Mouse (Mus musculus) mature B cell (primary cell): Measurements from ENCODE around the gene Hoxa3.

Source experiments
- in situ Hi-C: fragments of 300-500 bp; cut with MboI; formaldehyde crosslinking; loops from 2 replicates; pipeline ENCODE4 v1.14.3; 2019

The Hoxa3 gene

DNA sequence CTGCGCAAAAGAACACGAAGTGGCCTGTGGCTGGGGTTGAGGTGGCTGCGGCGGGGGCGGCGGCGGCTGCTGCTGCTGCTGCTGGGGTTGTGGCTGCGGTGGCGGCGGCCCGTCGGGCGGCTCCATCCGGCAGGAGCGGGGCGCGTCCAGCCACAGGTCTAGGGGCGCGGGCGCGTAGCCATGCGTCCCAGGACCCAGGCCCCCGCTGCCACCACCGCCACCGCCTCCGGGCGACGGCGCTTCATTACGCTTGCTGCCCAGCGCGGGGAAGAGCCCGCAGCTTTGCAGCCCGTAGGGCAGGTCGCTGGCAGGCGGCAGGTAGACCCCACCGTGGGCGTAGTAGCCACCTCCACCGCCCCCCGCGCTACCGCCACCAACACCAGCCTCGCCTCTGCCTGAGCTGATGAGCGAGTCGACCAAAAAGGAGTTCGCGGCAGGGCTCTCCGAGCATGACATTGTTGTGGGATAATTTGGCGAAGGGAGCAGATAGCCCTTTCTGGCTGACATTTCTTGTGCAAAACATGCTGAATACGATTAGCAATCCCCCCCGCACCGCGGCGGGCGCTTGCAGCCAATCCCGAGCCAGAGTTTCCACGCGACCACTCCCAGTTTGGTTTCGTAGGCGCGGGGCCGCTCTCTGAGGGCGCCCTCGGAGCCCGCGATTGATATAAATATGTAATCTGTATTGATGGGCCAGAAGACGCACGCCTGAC is 21.4 kb upstream of the Hoxa3 start:
- in situ Hi-C loops = loop anchor here (25.0 kb wide), 1 partner anchor 1422 kb away; no protein-coding TSS in a partner anchor

DNA sequence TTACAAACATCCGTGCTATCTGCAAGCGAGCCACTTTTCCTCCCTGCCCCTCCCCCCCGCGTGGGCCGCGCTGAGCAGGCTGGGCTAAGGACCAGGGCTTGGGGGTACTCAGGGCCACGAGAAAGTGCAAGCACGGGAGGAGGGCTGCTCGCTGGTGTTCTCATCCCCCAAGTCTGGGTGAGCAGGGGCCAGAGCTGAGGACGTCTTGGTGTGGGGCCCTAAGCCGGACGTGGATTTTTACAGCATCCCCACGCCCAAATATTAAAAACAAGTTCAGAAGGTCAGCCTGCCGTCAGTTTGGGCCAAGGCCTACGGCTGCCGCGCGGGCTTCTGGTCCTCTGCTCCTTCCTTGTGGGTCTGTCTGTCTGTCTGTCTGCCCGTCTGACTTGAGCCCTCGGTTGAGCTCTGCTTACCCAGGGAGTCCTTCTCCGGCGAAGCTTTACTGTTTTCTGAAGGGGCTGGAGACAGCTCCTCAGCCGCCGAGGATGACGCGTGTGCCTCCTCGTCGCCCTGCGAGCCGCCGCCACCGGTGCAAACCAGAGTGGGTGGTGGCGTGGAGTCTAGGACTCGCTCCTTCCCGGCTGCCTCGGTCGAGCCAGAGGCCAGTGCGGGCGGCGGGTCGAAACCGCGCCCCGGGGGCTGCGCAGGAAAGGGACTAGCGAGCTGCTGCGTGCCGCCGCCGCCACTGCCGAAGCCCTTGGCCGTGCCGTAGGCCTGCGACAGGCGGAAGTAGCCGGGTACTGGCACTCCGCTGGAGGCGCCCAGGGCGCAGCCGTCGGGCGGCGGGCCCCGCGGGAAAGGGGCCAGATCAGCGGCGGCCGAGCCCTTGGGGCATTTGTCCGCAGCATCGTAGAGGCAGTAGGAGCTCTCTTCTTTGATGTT is 20.7 kb upstream of the Hoxa3 start:
- in situ Hi-C loops = loop anchor here (25.0 kb wide), 1 partner anchor 1421 kb away; no protein-coding TSS in a partner anchor

DNA sequence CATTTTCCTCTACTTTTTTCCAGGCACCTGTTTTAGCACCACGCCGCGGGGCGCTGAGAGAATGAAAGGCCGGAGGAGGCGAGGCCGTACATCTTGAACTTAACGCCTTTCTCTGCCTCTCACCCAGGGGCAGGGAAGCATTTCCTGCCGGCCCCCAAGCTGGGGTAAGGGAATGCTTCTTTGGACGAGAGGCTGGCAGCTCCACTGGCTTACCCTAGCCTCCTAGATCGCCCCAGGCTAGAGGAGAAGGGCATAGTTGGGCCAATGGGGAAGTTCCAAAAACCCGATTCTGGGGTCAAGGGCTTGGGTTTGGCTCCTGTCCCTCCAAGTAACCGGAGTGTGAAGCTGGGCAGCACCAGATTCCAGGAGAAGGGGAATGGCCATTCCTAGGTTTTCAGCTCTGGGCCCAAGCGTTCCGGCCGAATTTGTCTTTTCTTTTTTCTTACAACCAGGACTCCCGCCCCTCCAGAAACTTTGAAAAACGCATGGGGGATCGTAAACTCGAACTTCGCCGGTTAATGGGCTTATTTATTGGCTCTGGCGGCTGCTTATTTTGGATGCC is 19.9 kb upstream of the Hoxa3 start:
- in situ Hi-C loops = loop anchor here (25.0 kb wide), 1 partner anchor 1421 kb away; no protein-coding TSS in a partner anchor

DNA sequence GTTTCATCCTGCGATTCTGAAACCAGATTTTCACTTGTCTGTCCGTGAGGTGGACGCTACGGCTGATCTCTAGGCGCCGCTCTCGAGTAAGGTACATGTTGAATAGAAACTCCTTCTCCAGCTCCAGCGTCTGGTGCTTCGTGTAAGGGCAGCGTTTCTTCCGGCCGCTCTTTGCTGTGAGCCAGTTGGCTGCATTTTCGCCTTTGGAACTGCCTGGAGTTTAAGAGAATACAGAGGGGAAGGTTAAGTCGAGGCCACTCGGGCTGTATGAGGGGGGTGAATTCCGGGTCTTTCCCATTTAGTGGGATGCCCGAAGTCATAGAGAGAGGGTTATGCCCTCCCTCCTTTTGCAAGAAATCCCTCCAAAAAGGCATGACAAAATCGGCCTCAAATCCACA is 19.4 kb upstream of the Hoxa3 start:
- in situ Hi-C loops = loop anchor here (25.0 kb wide), 1 partner anchor 1420 kb away; no protein-coding TSS in a partner anchor

DNA sequence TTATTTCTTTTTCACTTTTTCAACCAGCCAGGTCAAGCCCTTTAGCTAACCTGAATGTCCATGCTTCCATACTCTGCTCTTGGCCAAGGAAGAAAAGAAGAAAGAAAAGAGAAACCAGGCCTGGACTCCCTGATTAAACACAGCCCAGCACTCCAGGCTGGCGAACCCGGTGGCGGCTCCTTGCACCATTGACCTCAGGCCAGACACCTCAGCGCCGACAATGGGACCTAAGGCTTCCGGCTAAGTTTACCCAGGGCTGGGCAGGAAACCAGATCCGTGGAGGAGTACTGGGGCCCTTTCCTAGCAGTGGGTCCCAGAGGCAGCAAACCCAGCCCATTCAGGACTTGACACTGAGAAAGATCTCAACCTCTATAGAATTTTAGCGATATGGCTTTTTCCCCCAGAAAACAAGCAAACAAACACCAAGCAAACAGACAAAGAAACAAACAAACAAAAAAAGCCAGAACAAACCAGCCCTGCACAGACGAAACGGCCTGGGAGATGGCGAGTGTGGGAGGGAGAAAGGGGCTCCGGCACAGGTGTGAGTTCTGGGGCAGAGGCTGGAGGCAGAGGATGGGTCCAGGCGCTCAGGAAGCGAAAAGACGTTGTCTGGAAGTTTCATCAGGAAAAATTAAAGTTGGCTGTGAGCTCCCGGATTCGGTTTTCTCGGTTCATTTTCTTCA is 18.9 kb upstream of the Hoxa3 start:
- in situ Hi-C loops = loop anchor here (25.0 kb wide), 1 partner anchor 1420 kb away; no protein-coding TSS in a partner anchor

DNA sequence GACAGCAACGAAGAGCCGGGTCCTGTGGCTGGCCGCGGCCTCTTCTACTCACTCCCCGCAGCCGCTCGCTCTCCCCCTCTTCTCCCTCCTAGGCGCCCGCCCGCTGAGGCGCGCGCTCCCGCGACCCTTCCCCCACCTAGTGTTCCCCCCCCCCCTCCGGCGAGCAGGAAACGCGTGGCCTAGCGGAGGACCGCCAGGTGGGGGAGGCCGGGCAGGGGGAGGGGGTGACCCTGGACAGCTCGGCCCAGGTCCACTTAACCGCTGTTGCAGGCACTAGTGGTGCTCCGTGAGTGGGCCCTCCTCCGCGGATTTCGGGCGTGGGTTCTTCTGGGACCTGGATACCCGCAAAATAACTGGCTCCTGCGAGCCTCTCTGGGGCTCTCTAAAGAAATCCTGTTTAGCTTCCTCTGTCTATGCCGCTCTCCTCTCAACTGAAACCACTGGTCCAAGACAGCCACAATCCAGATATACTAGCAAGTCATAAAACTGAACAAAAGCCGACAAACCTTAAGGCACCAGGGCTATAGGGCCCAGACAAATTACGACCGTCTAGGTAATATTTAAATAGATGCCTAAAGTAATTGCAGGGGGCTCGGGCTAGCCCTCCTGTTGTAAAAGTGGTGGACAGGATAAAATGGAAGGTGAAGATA is 17.5 kb upstream of the Hoxa3 start, which contains the start of gene Hoxa9:
TSS of gene Hoxa9 (minus strand) at position 574 of the 650 bp plus-strand sequence.
- in situ Hi-C loops = loop anchor here (25.0 kb wide), 1 partner anchor 1418 kb away; no protein-coding TSS in a partner anchor

DNA sequence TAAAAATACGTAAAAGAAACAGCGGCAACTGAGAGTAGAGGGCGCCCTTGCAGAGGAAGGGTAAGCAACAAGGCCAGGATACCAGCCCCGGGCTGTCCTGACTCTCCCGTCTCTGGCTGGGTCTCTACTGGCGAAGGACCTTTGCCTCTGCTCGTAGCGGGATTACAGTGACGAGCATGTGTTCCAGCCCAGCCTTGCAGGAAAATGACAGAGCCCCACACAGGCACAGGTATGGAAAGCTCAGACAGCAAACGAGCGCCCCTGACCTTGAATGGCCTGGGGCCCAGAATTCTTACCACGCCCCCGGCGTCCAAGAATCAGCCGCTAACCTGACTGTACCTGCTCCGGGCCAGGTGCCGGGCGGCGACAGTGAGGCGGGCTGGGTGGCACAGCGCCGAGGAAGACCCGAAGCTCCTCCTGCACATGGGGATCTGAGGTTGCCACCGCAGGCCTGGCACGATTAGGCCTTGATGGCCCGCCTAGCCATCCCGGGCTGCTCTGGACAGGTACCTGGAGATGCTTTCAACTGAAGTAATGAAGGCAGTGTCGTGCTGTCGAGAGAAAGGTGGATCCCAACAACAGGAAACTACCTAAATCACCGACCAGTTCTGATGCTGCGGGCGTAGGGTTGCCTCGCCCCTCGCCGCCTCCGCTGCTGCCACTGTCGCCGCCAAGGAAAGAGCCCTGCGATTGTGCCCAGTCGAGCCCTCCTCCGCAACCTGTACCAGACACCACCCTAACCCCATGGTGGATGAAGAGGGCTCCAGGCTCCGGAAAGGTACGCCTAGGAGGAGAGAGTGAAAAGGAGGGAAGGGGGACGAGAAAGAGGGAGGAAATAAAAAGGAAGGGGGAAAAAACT is 16.7 kb upstream of the Hoxa3 start:
- in situ Hi-C loops = loop anchor here (5.0 to 25.0 kb wide), 4 partner anchors 645 to 1417 kb away; no protein-coding TSS in a partner anchor

DNA sequence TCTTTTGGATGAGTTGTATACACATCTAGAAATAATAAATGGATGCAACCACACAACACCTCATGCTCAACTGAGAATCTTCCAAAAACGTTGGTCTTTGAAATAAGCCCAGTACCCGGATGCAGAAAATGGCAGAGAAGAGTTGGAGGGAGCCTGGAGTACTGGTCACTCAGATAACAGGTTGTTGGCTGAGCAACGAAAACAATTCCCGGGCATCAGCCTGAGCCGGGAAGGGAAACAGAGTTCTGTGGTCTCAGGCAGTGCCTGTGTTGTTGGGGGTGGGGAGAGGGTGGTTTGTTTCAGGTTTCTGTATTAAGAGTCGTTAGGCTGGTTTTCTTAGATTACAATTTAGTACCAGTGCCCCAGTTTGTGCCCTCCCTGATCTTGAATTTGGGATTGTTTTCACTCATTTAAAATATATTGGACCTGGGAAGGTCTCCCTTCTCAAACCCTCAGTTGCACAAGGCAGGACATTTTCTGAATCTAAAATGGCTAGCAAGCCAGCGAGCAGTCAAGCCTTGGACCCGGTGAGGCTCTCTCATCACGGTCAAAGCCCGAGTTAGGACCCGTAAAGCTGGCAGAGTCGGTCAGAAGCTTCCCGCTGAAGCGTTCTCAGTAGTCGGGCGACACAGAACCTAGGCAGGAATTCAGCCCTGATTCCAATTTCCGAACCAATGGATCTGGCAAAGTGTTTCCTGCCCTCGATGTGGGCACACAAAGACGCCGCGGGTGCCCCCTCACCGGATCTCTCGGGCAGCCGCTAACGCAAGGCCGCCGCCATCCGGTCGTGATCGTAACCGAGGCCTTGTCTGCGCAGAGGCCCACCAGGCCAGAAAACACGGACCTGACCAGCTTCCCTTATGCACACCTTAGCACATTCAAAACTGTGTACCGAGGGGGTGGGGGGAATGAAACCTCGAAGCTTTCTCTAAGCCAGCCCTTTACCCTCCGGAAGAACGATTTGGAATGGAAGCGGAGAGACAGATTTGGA is 15.6 kb upstream of the Hoxa3 start:
- in situ Hi-C loops = loop anchor here (5.0 to 25.0 kb wide), 4 partner anchors 644 to 1416 kb away; no protein-coding TSS in a partner anchor

DNA sequence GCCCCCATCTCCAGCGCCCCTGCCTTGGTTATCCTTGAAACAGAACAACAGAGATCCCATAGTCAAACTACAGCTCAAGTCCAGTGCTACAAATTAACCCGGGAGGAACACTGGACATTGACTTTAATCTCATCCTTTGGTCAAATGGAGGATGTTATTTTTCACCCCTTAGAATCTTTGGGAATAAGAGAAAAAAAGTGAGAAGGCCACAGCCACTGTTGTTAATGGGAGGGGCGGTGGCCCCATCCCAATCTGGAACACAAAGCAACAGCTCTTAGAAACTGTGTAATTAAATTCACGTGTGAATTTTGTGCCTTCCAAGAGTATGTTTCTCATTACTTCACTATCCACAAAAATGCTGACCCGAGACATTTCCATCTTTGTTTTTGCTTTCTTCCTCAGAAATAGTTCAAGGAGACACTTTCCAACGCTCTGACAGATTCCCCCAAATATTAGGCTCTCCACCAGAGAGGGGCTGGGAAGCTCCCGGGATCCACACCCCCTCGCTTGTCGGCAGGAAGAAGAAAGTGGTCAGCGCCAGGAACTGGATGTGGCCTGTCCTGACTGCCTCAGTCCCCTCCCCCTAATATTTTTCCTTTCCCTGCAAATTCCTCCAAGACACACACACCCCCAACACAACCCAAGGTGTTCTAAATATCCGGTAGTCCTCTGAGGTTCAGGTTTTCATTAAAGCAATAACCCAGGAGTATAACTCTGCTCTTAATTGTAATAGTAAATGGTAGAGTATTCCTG is 14.5 kb upstream of the Hoxa3 start:
- in situ Hi-C loops = loop anchor here (5.0 to 25.0 kb wide), 4 partner anchors 643 to 1415 kb away; no protein-coding TSS in a partner anchor

DNA sequence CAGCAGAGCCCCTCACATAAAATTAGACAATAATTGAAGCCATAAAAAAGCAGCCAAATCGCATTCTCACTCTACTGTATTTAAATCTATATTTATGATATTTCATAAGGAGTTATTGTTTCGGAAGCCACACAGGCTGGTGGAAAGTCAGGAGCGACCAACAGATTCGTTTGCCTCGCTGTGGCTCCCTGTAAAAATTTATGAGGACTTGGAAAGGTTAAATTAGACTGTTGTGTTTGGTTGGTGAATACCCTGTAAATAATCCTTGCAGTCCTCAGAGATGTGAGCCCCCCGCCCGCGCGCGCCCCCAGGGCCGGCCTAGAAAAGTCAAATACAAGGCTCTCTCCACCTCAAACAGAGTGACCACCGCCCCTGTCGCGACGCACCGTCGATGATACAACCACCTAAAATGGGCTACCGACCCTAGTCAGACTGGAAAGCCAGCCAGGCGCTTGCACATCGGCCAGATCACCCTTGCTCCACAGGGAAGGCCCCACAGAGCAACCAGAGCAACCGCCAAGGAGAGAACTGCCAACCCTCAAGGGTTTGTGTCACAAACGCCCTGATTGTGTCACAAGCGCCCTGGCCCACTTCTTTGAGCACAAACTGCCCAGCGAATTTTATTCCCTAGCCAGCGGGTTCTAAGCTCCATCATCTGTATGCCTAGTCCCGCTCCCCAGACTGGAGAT is 13.6 kb upstream of the Hoxa3 start:
- in situ Hi-C loops = loop anchor here (5.0 to 25.0 kb wide), 4 partner anchors 642 to 1414 kb away; no protein-coding TSS in a partner anchor

DNA sequence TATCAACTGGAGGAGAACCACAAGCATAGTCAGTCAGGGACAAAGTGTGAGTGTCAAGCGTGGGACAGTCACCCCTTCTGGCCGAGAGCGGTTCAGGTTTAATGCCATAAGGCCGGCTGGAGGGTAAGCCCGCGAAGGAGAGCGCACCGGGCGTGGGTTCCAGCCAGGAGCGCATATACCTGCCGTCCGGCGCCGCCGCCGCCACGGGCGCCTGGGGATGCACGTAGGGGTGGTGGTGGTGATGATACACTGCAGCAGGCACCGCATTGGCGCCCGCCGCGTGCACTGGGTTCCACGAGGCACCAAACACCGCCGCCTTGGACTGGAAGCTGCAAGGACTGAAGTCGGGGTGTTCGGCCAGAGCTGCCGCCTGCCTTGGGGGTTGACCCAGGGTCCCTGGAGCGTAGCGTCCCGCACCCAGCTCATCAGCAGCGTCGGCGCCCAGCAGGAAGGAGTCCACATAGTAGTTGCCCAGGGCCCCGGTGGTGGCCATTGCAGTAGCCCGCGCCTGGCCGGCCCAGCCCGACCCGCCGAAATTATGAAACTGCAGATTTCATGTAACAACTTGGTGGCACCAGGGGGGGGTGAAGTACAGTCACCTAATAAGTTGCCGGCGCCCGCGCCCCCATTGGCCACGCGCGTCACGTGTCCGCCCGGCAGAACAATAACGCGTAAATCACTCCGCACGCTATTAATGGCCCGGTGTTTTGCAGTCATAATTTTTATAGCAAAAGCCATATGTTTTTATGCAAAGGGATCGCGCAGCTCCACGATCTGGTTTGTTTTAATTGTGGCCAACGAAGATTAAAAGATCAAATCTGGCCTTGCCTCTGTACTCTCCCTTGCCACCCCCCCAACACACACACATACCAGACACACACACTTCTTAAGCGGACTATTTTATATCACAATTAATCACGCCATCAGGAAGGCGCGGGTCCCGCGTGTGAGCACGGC is 12.8 kb upstream of the Hoxa3 start:
- in situ Hi-C loops = loop anchor here (5.0 to 25.0 kb wide), 4 partner anchors 641 to 1414 kb away; no protein-coding TSS in a partner anchor

DNA sequence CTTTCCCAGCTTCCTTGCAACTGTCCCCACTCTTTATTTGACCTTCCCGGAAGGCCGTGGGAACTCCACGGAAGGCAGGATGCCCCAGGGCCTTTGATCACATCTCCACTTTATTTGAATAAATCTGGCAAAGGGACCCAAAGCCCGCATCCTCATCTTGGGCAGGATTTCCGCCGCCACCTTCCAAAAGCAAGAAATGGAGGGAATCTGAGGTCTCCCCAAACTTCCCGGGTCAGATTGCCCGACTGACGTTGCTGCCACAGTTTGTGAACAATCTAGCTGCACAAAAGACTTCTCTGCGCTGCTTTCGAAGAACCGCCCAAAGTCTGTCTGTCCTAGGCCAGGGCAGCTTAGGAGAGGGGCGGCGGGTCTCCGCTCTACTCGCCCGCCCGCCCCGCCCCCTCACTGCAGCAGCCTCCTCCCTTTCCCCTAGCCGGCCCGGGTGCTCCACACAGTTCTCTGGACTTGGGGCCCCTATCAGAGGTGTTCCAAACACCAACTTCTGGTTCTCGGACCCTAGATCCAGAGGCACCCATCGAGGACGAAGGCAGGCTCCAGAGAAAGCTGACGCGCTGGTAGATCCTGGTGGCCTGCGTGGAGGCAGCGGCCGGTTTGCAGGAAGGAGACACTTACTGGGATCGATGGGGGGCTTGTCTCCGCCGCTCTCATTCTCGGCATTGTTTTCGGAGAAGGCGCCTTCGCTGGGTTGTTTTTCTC is 11.9 kb upstream of the Hoxa3 start:
- in situ Hi-C loops = loop anchor here (5.0 to 25.0 kb wide), 4 partner anchors 640 to 1413 kb away; no protein-coding TSS in a partner anchor

DNA sequence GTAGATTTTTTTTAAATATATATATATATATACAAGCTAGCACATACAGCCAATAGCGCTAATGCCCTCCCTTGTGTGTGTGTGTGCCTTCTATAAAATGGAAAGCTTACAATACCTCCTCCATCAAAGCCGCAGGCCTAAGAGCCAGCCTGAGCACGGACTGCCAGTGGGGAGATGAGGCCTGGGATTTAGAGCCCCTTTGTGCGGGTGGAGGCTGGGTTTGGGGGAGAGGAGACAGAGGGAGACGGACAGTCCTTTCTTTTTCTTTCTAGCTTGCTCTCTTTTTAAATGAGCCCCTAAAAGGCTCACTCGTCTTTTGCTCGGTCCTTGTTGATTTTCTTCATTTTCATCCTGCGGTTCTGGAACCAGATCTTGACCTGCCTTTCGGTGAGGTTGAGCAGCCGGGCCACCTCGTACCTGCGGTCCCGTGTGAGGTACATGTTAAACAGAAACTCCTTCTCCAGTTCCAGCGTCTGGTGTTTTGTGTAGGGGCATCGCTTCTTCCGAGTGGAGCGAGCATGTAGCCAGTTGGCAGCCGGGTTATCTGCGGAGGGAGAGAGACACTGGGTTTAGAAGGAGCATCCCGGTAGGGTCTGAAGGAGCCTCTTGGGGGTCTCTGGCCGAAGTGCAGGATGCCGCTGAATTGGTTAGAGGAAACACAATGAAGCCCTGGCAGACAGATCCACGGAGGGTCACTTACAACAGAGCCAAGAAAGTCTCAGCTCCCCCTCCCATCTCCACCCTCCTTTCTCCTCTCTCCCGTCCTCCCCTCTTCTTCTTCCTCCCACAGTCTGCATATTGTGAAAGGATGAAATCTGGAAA is 11.0 kb upstream of the Hoxa3 start:
- in situ Hi-C loops = loop anchor here (10.0 kb wide), 2 partner anchors 639 to 839 kb away; no protein-coding TSS in a partner anchor

DNA sequence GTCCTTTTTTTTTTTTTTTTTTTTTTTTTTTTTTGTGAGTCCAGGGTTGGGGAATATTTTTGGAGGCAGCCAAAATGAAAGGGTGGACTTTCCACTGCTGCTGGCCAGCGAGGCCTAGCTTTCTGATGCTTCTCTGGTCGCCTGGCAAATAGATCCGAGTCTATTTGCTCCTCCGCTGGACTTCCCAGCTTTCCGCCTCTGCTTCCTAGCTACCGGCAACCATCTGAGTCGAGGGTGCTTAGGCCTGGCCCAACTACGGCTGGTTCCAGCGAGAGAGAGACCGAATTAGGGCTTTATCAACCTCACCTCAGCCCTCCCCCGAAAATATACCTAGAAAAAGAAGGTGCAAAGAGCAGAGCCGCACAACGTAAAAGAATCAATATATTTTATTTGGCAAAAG is 9.6 kb upstream of the Hoxa3 start:
- in situ Hi-C loops = loop anchor here (10.0 kb wide), 2 partner anchors 638 to 838 kb away; no protein-coding TSS in a partner anchor
